Mouse (Mus musculus) adipocyte (in vitro differentiated cells): ENCODE measurements at regions not wholly inside any gene's neighbourhood (a gene's known extent, or its start where the extent isn't known, plus 50 kb on each side); places are given as distances from the start of the nearest gene placed in this dataset.

Experiments used
- DNase-seq: peaks from one replicate; pipeline ENCODE4 v3.0.0-alpha.2; 2016; ENCODE audit warnings: low spot score

GRCm38 (mm10) chr9:33934071-33934470, 551.6 kb upstream of the Kirrel3 start:
- DNase-seq = no peak

- no peak for DNase-seq
Observed at GRCm38 (mm10) chr9:33954319-33954718, 531.4 kb upstream of the Kirrel3 start.
